Mouse (Mus musculus) layer of hippocampus, postnatal 10 days (tissue): ENCODE data around the gene Fzd4. TPM values are rescaled to one million over a fixed set of nuclear protein-coding genes. Genes with fewer than 3 reads are reported as not detected.

Source experiments
- total RNA-seq, 2 experiments: library from RNA; stranded (reverse); gene quantifications; 2 replicates each; pipeline ENCODE4 v1.2.3; 2021

The Fzd4 gene
- total RNA-seq, 2 experiments from 2014 or later: 7.9 to 8.2 TPM

Other genes with a start within 250 kb of the Fzd4 start
- gene Tmem135, start 133 bp upstream of the Fzd4 start, total RNA-seq: 10 to 100 TPM; 72.2 to 84.4 TPM
- gene Prss23, start 122.8 kb downstream of the Fzd4 start, total RNA-seq: 10 to 100 TPM in 1 of 2 experiments, 1 to 10 TPM in 1; 7.8 to 10.5 TPM
- 10 to 100 TPM; 66.2 to 66.8 TPM for gene Me3, start 228.0 kb downstream of the Fzd4 start, total RNA-seq